Mouse (Mus musculus) hindbrain, embryonic 13.5 days (tissue): Measurements from ENCODE around the gene Rgs4. TPM values are rescaled to one million over a fixed set of nuclear protein-coding genes. Genes with fewer than 3 reads are reported as not detected.

Experiments
- polyA plus RNA-seq: library from polyadenylated mRNA; unstranded; fragments of >200 nt; fragmentation: Nextera tagmentation; extraction: Ambion mirVana; gene quantifications from 2 replicates; pipeline ENCODE4 v1.2.1, GENCODE M21; 2015

The Rgs4 gene
- polyA plus RNA-seq, 1 experiment from 2014 or later = 51.1 TPM

Other genes starting within 250 kb of the Rgs4 start
- gene Nuf2, start 216.2 kb downstream of the Rgs4 start, polyA plus RNA-seq = 18.4 and 20.2 TPM in 2 replicates
- 13.9 and 15.1 TPM in 2 replicates for gene Rgs5, start 92.1 kb downstream of the Rgs4 start, polyA plus RNA-seq
- gene Ccdc190, start 181.0 kb upstream of the Rgs4 start, polyA plus RNA-seq = 1.5 and 2.3 TPM in 2 replicates
- 20.9 and 21.0 TPM in 2 replicates for gene Hsd17b7, start 221.6 kb upstream of the Rgs4 start, polyA plus RNA-seq